Mouse (Mus musculus) CH12.LX (cell line): ENCODE data around the gene Olfr1359. TPM values are rescaled to one million over a fixed set of nuclear protein-coding genes. Genes with fewer than 3 reads are reported as not detected.
A peak's percentile ranks its signal among the peaks of the same experiment; 100 is the strongest.
"Not testable (repeated sequence)": the region's sequence is repeated elsewhere in the genome, so short reads cannot be mapped to it uniquely, and the experiment has no call there.

Experiments used
- DNase-seq: peaks from one replicate; pipeline ENCODE4 v3.0.0-alpha.2; 2013; ENCODE audit errors: extremely low read depth
- H3K27ac ChIP-seq: 2 replicates; pipeline ENCODE4 v1.5.1; 2012; ENCODE audit warnings: low read depth, mild to moderate bottlenecking, control low read depth, moderate library complexity; ENCODE audit not compliant: insufficient read depth
- H3K27me3 ChIP-seq: replicated peaks from 2 replicates; pipeline ENCODE3; 2012; ENCODE audit warnings: inconsistent platforms
- H3K36me3 ChIP-seq, 2 experiments: replicated peaks in 1 of 2; 2 replicates each; pipeline versions ENCODE3 to v1.6.1; 2012; ENCODE audit warnings: inconsistent platforms in 1 of 2, low read length in 1 of 2, mild to moderate bottlenecking in 1 of 2, mixed read lengths in 1 of 2, moderate library complexity in 1 of 2; ENCODE audit not compliant: control insufficient read depth in 1 of 2, insufficient read depth in 1 of 2
- H3K4me1 ChIP-seq, 2 experiments: 2 replicates each; pipeline ENCODE4 v1.6.1; 2012; ENCODE audit warnings: inconsistent platforms in 1 of 2, moderate library complexity in 1 of 2; ENCODE audit not compliant: insufficient read depth in 2 of 2, control insufficient read depth in 1 of 2
- H3K4me2 ChIP-seq: 2 replicates; pipeline ENCODE4 v1.6.1; 2012; ENCODE audit warnings: low read depth, mild to moderate bottlenecking, control low read depth; ENCODE audit not compliant: poor library complexity, insufficient read depth, severe bottlenecking
- H3K4me3 ChIP-seq, 3 experiments: fragments of 150-350 bp in 1 of 3; sonication (generic) in 1 of 3; replicated peaks in 1 of 3; 2 replicates each; pipeline versions ENCODE3 to v1.5.1; 2011 to 2012; ENCODE audit warnings: low read depth in 2 of 3, low read length in 2 of 3, mild to moderate bottlenecking in 2 of 3, moderate library complexity in 2 of 3, control low read depth in 1 of 3, improper control_type of control experiment in 1 of 3, inconsistent platforms in 1 of 3, mixed read lengths in 1 of 3; ENCODE audit not compliant: poor library complexity in 1 of 3
- H3K79me2 ChIP-seq: replicated peaks from 2 replicates; pipeline ENCODE4 v1.6.1; 2012; ENCODE audit warnings: mild to moderate bottlenecking, moderate library complexity; ENCODE audit not compliant: control insufficient read depth, poor library complexity, insufficient read depth, severe bottlenecking; ENCODE audit errors: extremely low read depth
- H3K9ac ChIP-seq: 2 replicates; pipeline ENCODE4 v1.6.1; 2012; ENCODE audit warnings: low read depth, mild to moderate bottlenecking, control low read depth, moderate library complexity; ENCODE audit not compliant: insufficient read depth
- H3K9me3 ChIP-seq: replicated peaks from 2 replicates; pipeline ENCODE3; 2012; ENCODE audit warnings: low read length, inconsistent platforms, mixed read lengths
- BHLHE40 ChIP-seq: IDR thresholded peaks from 2 replicates; pipeline ENCODE4 v1.6.1; 2011; ENCODE audit warnings: mild to moderate bottlenecking, low read depth, low read length, improper control_type of control experiment
- CHD1 ChIP-seq: IDR thresholded peaks from 2 replicates; pipeline ENCODE4 v1.6.1; 2012; ENCODE audit warnings: low read depth, low read length, improper control_type of control experiment, inconsistent platforms
- CHD2 ChIP-seq: IDR thresholded peaks from 2 replicates; pipeline ENCODE4 v1.6.1; 2011; ENCODE audit warnings: low read length, improper control_type of control experiment
- E2F4 ChIP-seq: IDR thresholded peaks from 2 replicates; pipeline ENCODE4 v1.6.1; 2011; ENCODE audit warnings: low read depth, low read length, improper control_type of control experiment; ENCODE audit not compliant: insufficient replicate concordance
- ELF1 ChIP-seq: IDR thresholded peaks from 2 replicates; pipeline ENCODE4 v1.6.1; 2014; ENCODE audit warnings: low read depth, mild to moderate bottlenecking, inconsistent platforms, low read length, improper control_type of control experiment
- EP300 ChIP-seq: IDR thresholded peaks from 2 replicates; pipeline ENCODE4 v1.6.1; 2011; ENCODE audit warnings: low read length, improper control_type of control experiment
- ETS1 ChIP-seq: conservative IDR thresholded peaks from 2 replicates; pipeline ENCODE4 v1.6.1; 2012; ENCODE audit warnings: low read depth, mild to moderate bottlenecking, inconsistent platforms, low read length, improper control_type of control experiment, moderate library complexity
- HCFC1 ChIP-seq: IDR thresholded peaks from 2 replicates; pipeline ENCODE4 v1.6.1; 2012; ENCODE audit warnings: low read depth, mild to moderate bottlenecking, inconsistent platforms, low read length, improper control_type of control experiment
- IRF4 ChIP-seq: IDR thresholded peaks from 2 replicates; pipeline ENCODE4 v1.6.1; 2014; ENCODE audit warnings: low read depth, mild to moderate bottlenecking, inconsistent platforms, low read length, improper control_type of control experiment
- MAFK ChIP-seq: IDR thresholded peaks from 2 replicates; pipeline ENCODE4 v1.6.1; 2011; ENCODE audit warnings: low read length, improper control_type of control experiment; ENCODE audit not compliant: insufficient replicate concordance
- MAX ChIP-seq: IDR thresholded peaks from 2 replicates; pipeline ENCODE4 v1.6.1; 2011; ENCODE audit warnings: low read length, improper control_type of control experiment
- MAZ ChIP-seq: IDR thresholded peaks from 2 replicates; pipeline ENCODE4 v1.6.1; 2012; ENCODE audit warnings: low read depth, mild to moderate bottlenecking, inconsistent platforms, low read length, improper control_type of control experiment, moderate library complexity
- NELFE ChIP-seq: IDR thresholded peaks from 2 replicates; pipeline ENCODE4 v1.6.1; 2011; ENCODE audit warnings: low read depth, low read length, improper control_type of control experiment
- POLR2A ChIP-seq: IDR thresholded peaks from 2 replicates; pipeline ENCODE4 v1.6.1; 2011; ENCODE audit warnings: low read depth, mild to moderate bottlenecking, improper control_type of control experiment, low read length
- POLR2AphosphoS2 ChIP-seq: IDR thresholded peaks from 2 replicates; pipeline ENCODE4 v1.6.1; 2011; ENCODE audit warnings: low read depth, low read length, improper control_type of control experiment
- RCOR1 ChIP-seq: conservative IDR thresholded peaks from 2 replicates; pipeline ENCODE4 v1.6.1; 2012; ENCODE audit warnings: low read depth, mild to moderate bottlenecking, inconsistent platforms, low read length, improper control_type of control experiment
- SIN3A ChIP-seq: IDR thresholded peaks from 2 replicates; pipeline ENCODE4 v1.6.1; 2012; ENCODE audit warnings: low read length, improper control_type of control experiment, inconsistent platforms
- TBP ChIP-seq: conservative IDR thresholded peaks from 2 replicates; pipeline ENCODE4 v1.6.1; 2011; ENCODE audit warnings: low read depth, low read length, improper control_type of control experiment
- TCF12 ChIP-seq: IDR thresholded peaks from 2 replicates; pipeline ENCODE4 v1.6.1; 2014; ENCODE audit warnings: low read depth, mild to moderate bottlenecking, inconsistent platforms, low read length, improper control_type of control experiment
- UBTF ChIP-seq: IDR thresholded peaks from 2 replicates; pipeline ENCODE4 v1.6.1; 2012; ENCODE audit warnings: low read depth, mild to moderate bottlenecking, inconsistent platforms, low read length, improper control_type of control experiment, moderate library complexity
- ZMIZ1 ChIP-seq: IDR thresholded peaks from 2 replicates; pipeline ENCODE4 v1.6.1; 2012; ENCODE audit warnings: low read depth, mild to moderate bottlenecking, inconsistent platforms, low read length, improper control_type of control experiment
- dilution Hi-C: fragments of 300-500 bp; cut with MboI; formaldehyde crosslinking; loops from 2 replicates; pipeline ENCODE4 v1.14.3; 2020; ENCODE audit warnings: low sequenced_read_pairs; ENCODE audit not compliant: extremely low pct_unique_long_range_greater_than_20kb, extremely low pct_ligation_motif_present
- in situ Hi-C: fragments of 300-500 bp; cut with MboI; formaldehyde crosslinking; loops from 3 replicates; pipeline ENCODE4 v1.14.3; 2019; ENCODE audit warnings: low sequenced_read_pairs, low pct_ligation_motif_present, low pct_unique_long_range_greater_than_20kb, mixed read lengths
- polyA plus RNA-seq: library from polyadenylated mRNA; unstranded; fragments of >175 nt; gene quantifications from 2 replicates; pipeline ENCODE4 v1.2.1, GENCODE M21; 2012; ENCODE audit warnings: low read depth; ENCODE audit not compliant: insufficient read length
- total RNA-seq, 2 experiments: library from RNA; depleted of rRNA; stranded (reverse); fragments of 300-350 nt in 1 of 2; fragments of >200 nt in 1 of 2; gene quantifications; 2 replicates each; pipeline ENCODE4 v1.2.3; 2012 to 2014

The Olfr1359 gene
- total and polyA plus RNA-seq, 3 experiments = not detected

GRCm38 (mm10) chr13:21716540-21717391 lies 18.9 kb downstream of the Olfr1359 start:
- H3K36me3 ChIP-seq, H3K27me3 ChIP-seq, H3K9me3 ChIP-seq, dilution Hi-C loops, H3K79me2 ChIP-seq: not testable (repeated sequence)
- peaks cover 2 to 30% of the 10 kb centered on the region in 2 experiments; a peak in 2 of 4 replicates for H3K4me1 ChIP-seq
- peak overlapping the region; percentile 95 for H3K27ac ChIP-seq
- in situ Hi-C loops = loop anchor here (25.0 kb wide), 2 partner anchors 221 to 329 kb away; partner anchors contain the start of gene Zfp184
- TF ChIP-seq SIN3A = peak; percentile 74
- peak; percentile 44; the same call in 1 of the 2 replicates for TF ChIP-seq CHD1
- peak; percentile 50 for TF ChIP-seq EP300
- peak; percentile 85 for TF ChIP-seq NELFE
- peak; percentile 39; the same call in 1 of the 2 replicates for TF ChIP-seq HCFC1
- TF ChIP-seq ETS1 = peak; percentile 40
- TF ChIP-seq MAX = peak; percentile 64; the same call in 1 of the 2 replicates
- peak; percentile 47; the same call in 1 of the 2 replicates for TF ChIP-seq MAZ
- peak; percentile 97; the same call in 1 of the 2 replicates for TF ChIP-seq UBTF
- peak; percentile 79 for TF ChIP-seq POLR2A
- TF ChIP-seq BHLHE40 = peak; percentile 49
- 0 out of 2 replicates have a peak, but pooled peaks have one; percentile 13 for TF ChIP-seq MAFK
- peak; percentile 89 for TF ChIP-seq IRF4
- 0 out of 2 replicates have a peak, but pooled peaks have one; percentile 23 for TF ChIP-seq ELF1
- TF ChIP-seq RCOR1 = peak; percentile 86
- peak; percentile 98 for TF ChIP-seq ZMIZ1
- H3K9ac ChIP-seq = peak overlapping the region; percentile 82
- H3K4me2 ChIP-seq = peak overlapping the region; percentile 33
- peak; percentile 79 for DNase-seq
- H3K4me3 ChIP-seq = peak overlapping the region; percentile 35 to 59 (median 50)

- TF ChIP-seq TCF12 = peak; percentile 74
- peak; percentile 91; the same call in 1 of the 2 replicates for TF ChIP-seq POLR2A
- 0 out of 2 replicates have a peak, but pooled peaks have one; percentile 32 for TF ChIP-seq ELF1
- peak; percentile 35; the same call in 1 of the 2 replicates for TF ChIP-seq SIN3A
- TF ChIP-seq E2F4 = 0 out of 2 replicates have a peak, but pooled peaks have one; percentile 74
- peak; percentile 98 for TF ChIP-seq TBP
- peak; percentile 79 for TF ChIP-seq UBTF
- TF ChIP-seq CHD2 = peak; percentile 71
- peak; percentile 45 for TF ChIP-seq HCFC1
- TF ChIP-seq CHD1 = 0 out of 2 replicates have a peak, but pooled peaks have one; percentile 39
- TF ChIP-seq ZMIZ1 = peak; percentile 99
- TF ChIP-seq POLR2AphosphoS2 = peak; percentile 99
- TF ChIP-seq NELFE = peak; percentile 98
- TF ChIP-seq RCOR1 = 0 out of 2 replicates have a peak, but pooled peaks have one; percentile 3
- H3K79me2 ChIP-seq, dilution Hi-C loops, H3K27me3 ChIP-seq, H3K9me3 ChIP-seq, H3K36me3 ChIP-seq: not testable (repeated sequence)
- peak within 1 kb of the TSS; percentile 77 for H3K4me2 ChIP-seq
- H3K27ac ChIP-seq = peak within 1 kb of the TSS; percentile 95
- peaks cover 2 to 34% of the 10 kb centered on the region in 2 experiments; a peak in 2 of 4 replicates for H3K4me1 ChIP-seq
- peak within 1 kb of the TSS; percentile 35 to 59 (median 50) for H3K4me3 ChIP-seq
- in situ Hi-C loops = loop anchor here (25.0 kb wide), 2 partner anchors 220 to 330 kb away; partner anchors contain the start of gene Zfp184
- peak; percentile 94 for DNase-seq
- peak within 1 kb of the TSS; percentile 82 for H3K9ac ChIP-seq
Observed at GRCm38 (mm10) chr13:21717397-21718357, 19.8 kb downstream of the Olfr1359 start, which contains the start of gene Hist1h3h. Gene Hist1h3h (plus strand): TSS chr13:21717659.
